Mouse (Mus musculus) left cerebral cortex, adult 9 months (tissue): Measurements from ENCODE around the gene Stpg4.

Source experiments
- DNase-seq, 2 experiments: peaks; one replicate each; pipeline ENCODE4 v3.0.0; 2022; ENCODE audit warnings: low spot score in 2 of 2

Gene Stpg4

GRCm38 (mm10) chr17:87351241-87352105 is 76.1 kb downstream of the Stpg4 start:
- DNase-seq: no peak

- DNase-seq: no peak
Measured at GRCm38 (mm10) chr17:87350471-87351240, 76.9 kb downstream of the Stpg4 start.

- DNase-seq: no peak
Measured at GRCm38 (mm10) chr17:87349575-87349974, 78.0 kb downstream of the Stpg4 start.

GRCm38 (mm10) chr17:87349069-87349468 is 78.5 kb downstream of the Stpg4 start:
- DNase-seq: no peak

- no peak for DNase-seq
Measured at GRCm38 (mm10) chr17:87348353-87348752, 79.2 kb downstream of the Stpg4 start.

GRCm38 (mm10) chr17:87345252-87345593 is 82.3 kb downstream of the Stpg4 start:
- no peak for DNase-seq

- no peak for DNase-seq
Measured at GRCm38 (mm10) chr17:87344441-87345251, 82.9 kb downstream of the Stpg4 start.

- no peak for DNase-seq
Measured at GRCm38 (mm10) chr17:87343060-87343703, 84.4 kb downstream of the Stpg4 start.
